Mouse (Mus musculus) adrenal gland, adult 10 weeks (tissue): ENCODE data around the gene Pakap. TPM values are rescaled to one million over a fixed set of nuclear protein-coding genes. Genes with fewer than 3 reads are reported as not detected.

Experiments
- polyA plus RNA-seq: library from polyadenylated mRNA; stranded (reverse); fragments of 350-450 nt; fragmentation: Illumina TruSeq; extraction: RNeasy Lipid Tissue Mini Kit (QIAGEN cat#74804); gene quantifications from one replicate; pipeline ENCODE4 v1.2.3, GENCODE M21; 2014; ENCODE audit warnings: low read depth, low replicate concordance

The Pakap gene
- 3.0 TPM for polyA plus RNA-seq

GRCm38 (mm10) chr4:57567666-57568206 lies at the start of gene Pakap:
Pakap (plus strand) TSS chr4:57568179.

DNA sequence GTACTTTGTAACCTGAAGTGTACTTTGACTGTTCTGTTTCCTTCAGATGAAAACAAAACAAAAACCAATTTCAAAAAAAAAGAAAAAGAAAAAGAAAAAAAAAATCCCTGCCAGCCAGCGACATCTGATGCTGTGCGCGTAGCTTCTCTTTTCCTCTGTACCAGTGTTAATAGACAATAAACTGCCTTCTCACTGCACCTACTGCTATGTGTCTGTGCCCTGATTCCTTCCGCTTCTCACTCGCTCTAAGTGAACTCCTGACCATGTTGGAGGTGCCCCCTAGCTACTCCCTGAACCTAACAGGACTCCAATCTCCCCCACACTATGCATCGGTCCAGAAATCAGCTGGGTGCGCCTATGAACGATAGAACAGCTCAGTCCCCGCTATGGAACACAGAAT lies 149.4 kb downstream of the Pakap start, which contains the start of gene Akap2:
TSS of gene Akap2 (plus strand) at position 304 of the 400 bp plus-strand sequence.

GRCm38 (mm10) chr4:57916201-57916661 lies 348.3 kb downstream of the Pakap start, which contains the start of gene D630039A03Rik:
D630039A03Rik (minus strand) TSS chr4:57916297.

Other genes with a start within 250 kb of the Pakap start
- gene Palm2, start 133.9 kb upstream of the Pakap start, polyA plus RNA-seq, result 26.3 TPM
- 287 TPM for gene Akap2, start 149.5 kb downstream of the Pakap start, polyA plus RNA-seq